Mouse (Mus musculus): ENCODE results near the gene Scrn2. TPM values are rescaled to one million over a fixed set of nuclear protein-coding genes. Genes with fewer than 3 reads are reported as not detected.

Scrn2 gene
- total RNA-seq, 1 experiment, result 16.5 TPM

DNA sequence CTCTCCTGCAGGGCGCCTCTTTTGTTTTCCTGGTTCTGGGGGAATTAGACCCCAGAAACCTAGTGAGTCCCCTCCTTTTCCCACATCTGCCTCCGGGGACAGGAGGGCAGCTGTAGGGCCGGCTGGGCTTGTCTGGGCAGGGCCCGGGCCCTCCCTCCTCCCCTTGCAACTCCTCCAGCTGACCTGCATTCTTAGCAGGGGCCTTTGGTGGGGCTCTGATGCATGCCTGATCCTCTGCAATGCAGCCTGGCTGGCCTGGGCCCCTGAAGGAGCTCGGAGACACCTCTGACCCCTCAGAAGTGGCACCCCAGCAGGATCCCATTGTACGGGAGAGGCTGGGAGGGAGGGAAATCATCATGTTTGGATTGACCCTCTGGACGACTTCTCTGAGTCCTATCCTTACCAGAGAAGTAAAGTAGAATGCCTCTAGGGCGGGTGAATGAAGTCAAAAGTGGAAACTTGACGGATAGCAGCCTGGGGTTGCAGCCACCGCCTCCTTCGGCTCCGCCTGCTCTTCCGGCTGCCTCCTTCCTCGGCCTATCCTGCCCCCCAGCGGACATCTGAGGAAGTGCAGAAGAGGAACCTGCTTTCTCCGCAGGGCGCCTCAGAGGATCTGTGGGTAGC lies 3.9 kb upstream of the Scrn2 start:
- TF ChIP-seq ZNF384 (IDR thresholded peaks at IDR 0.05; ENCODE audit: low read depth, low read length), result no peak
- TF ChIP-seq MAFK (IDR thresholded peaks at IDR 0.05; ENCODE audit: insufficient read depth, low read depth, low read length), result no peak
- peak; percentile 45; the same call in 1 of the 2 replicates for TF ChIP-seq HCFC1 (IDR thresholded peaks at IDR 0.05; ENCODE audit: borderline replicate concordance, insufficient read depth, low read length)
- 0 out of 2 replicates have a peak, but pooled peaks have one; percentile 21 for TF ChIP-seq ZC3H11A (IDR thresholded peaks at IDR 0.05; ENCODE audit: borderline replicate concordance, low read depth, low read length)
- H3K4me1 ChIP-seq (ENCODE audit: control insufficient read depth in 2 of 2, insufficient read depth in 2 of 2, low read length in 2 of 2, poor library complexity in 1 of 2), result peaks cover 5 to 14% of the 10 kb centered on the region in 2 experiments; a peak in 3 of 4 replicates

DNA sequence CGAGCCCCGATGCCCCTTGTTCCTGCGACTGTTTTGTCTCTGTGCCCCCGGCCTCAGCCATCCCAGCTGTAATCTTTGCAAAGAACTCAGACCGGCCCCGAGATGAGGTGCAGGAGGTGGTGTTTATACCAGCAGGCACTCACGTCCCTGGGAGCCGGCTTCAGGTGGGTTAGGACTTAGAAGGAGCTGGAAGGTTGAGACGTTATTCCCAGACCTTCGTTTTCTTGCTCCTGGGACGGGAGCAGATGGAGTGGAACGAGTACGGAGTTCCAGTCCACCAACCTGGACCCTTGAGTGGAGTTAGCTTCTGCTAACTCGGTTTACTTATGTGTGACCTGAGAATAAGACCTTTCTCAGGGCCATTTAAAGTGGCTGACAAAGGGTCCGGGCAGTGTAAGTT lies 688 bp downstream of the Scrn2 start:
- DNase-seq (ENCODE audit: low read depth, low spot score), result no peak

More for the DNA sequence above, 3.9 kb upstream of the Scrn2 start:
- peak overlapping the region; percentile 91 for H3K27ac ChIP-seq (ENCODE audit: insufficient read depth, low read depth, low read length, poor library complexity, severe bottlenecking)
- H3K36me3 ChIP-seq (ENCODE audit: control insufficient read depth, insufficient read depth, low read length, poor library complexity, severe bottlenecking), result peaks cover 3% of the 10 kb centered on the region; the same call in 1 of the 2 replicates
- in situ Hi-C loops (cut with MboI; ENCODE audit: low sequenced_read_pairs in 2 of 2, unreplicated experiment in 2 of 2), result no loop called here
- peak overlapping the region; percentile 40 to 58 for H3K4me3 ChIP-seq (ENCODE audit: insufficient read depth in 1 of 2, low read depth in 1 of 2, low read length in 2 of 2, poor library complexity in 1 of 2, severe bottlenecking in 1 of 2)
- peak overlapping the region; percentile 40 for H3K9ac ChIP-seq (ENCODE audit: insufficient read depth, low read depth, low read length, poor library complexity, severe bottlenecking)
- peak; percentile 94 for DNase-seq (ENCODE audit: low read depth, low spot score)
- no peaks in the 10 kb centered on the region for H3K9me3 ChIP-seq (ENCODE audit: control insufficient read depth, insufficient read depth, low read depth, low read length)

DNA sequence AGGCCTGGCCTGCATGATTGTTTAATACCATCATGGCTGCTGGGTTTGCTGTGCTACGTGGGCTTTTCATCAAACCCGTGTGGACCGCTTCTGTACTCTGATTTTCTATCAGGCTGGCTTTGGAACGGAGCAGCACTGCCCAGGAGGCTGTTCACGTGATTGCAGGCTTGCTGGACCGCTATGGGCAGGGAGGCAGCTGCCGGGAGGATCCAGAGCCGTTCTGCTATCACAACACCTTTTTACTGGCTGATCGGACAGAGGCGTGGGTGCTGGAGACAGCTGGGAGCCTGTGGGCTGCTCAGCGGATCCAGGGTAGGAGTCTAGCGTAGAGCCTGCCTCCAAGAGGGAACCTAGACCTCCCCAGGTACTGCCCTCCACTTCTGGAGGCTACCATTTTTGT lies 2.2 kb downstream of the Scrn2 start:
- Histone ChIP-seq H3K36me3 (ENCODE audit: control insufficient read depth, insufficient read depth, low read length, poor library complexity, severe bottlenecking) (peaks cover 4% of the 10 kb centered on the region; the same call in 1 of the 2 replicates), H3K27ac (ENCODE audit: insufficient read depth, low read depth, low read length, poor library complexity, severe bottlenecking) (no peak overlapping the region), H3K9ac (ENCODE audit: insufficient read depth, low read depth, low read length, poor library complexity, severe bottlenecking) (no peak overlapping the region), H3K4me3 (ENCODE audit: insufficient read depth in 1 of 2, low read depth in 1 of 2, low read length in 2 of 2, poor library complexity in 1 of 2, severe bottlenecking in 1 of 2) (no peak overlapping the region), H3K4me1 (ENCODE audit: control insufficient read depth in 2 of 2, insufficient read depth in 2 of 2, low read length in 2 of 2, poor library complexity in 1 of 2) (0 out of 4 replicates have a peak, but pooled peaks cover 0 to 2% of the 10 kb centered on the region in 2 experiments), H3K9me3 (ENCODE audit: control insufficient read depth, insufficient read depth, low read depth, low read length) (no peaks in the 10 kb centered on the region)
- in situ Hi-C loops (cut with MboI; ENCODE audit: low sequenced_read_pairs in 2 of 2, unreplicated experiment in 2 of 2), result no loop called here
- no peak for DNase-seq (ENCODE audit: low read depth, low spot score)
- TF ChIP-seq HCFC1 (IDR thresholded peaks at IDR 0.05; ENCODE audit: borderline replicate concordance, insufficient read depth, low read length) (no peak), ZC3H11A (IDR thresholded peaks at IDR 0.05; ENCODE audit: borderline replicate concordance, low read depth, low read length) (no peak), ZNF384 (IDR thresholded peaks at IDR 0.05; ENCODE audit: low read depth, low read length) (no peak), MAFK (IDR thresholded peaks at IDR 0.05; ENCODE audit: insufficient read depth, low read depth, low read length) (no peak), CHD2 (IDR thresholded peaks at IDR 0.05; ENCODE audit: low read depth, low read length) (no peak)

More for the DNA sequence above, 688 bp downstream of the Scrn2 start:
- Histone ChIP-seq H3K27ac (ENCODE audit: insufficient read depth, low read depth, low read length, poor library complexity, severe bottlenecking) (no peak overlapping the region), H3K9me3 (ENCODE audit: control insufficient read depth, insufficient read depth, low read depth, low read length) (no peaks in the 10 kb centered on the region), H3K36me3 (ENCODE audit: control insufficient read depth, insufficient read depth, low read length, poor library complexity, severe bottlenecking) (peaks cover 4% of the 10 kb centered on the region; the same call in 1 of the 2 replicates), H3K4me3 (ENCODE audit: insufficient read depth in 1 of 2, low read depth in 1 of 2, low read length in 2 of 2, poor library complexity in 1 of 2, severe bottlenecking in 1 of 2) (peak overlapping the region; percentile 65 to 69), H3K4me1 (ENCODE audit: control insufficient read depth in 2 of 2, insufficient read depth in 2 of 2, low read length in 2 of 2, poor library complexity in 1 of 2) (peaks cover under 1 to 2% of the 10 kb centered on the region in 2 experiments; a peak in 1 of 4 replicates), H3K9ac (ENCODE audit: insufficient read depth, low read depth, low read length, poor library complexity, severe bottlenecking) (peak overlapping the region; percentile 23; the same call in 1 of the 2 replicates)
- TF ChIP-seq ZNF384 (IDR thresholded peaks at IDR 0.05; ENCODE audit: low read depth, low read length) (no peak), HCFC1 (IDR thresholded peaks at IDR 0.05; ENCODE audit: borderline replicate concordance, insufficient read depth, low read length) (no peak), MAFK (IDR thresholded peaks at IDR 0.05; ENCODE audit: insufficient read depth, low read depth, low read length) (no peak), ZC3H11A (IDR thresholded peaks at IDR 0.05; ENCODE audit: borderline replicate concordance, low read depth, low read length) (no peak), CHD2 (IDR thresholded peaks at IDR 0.05; ENCODE audit: low read depth, low read length) (no peak)
- in situ Hi-C loops (cut with MboI; ENCODE audit: low sequenced_read_pairs in 2 of 2, unreplicated experiment in 2 of 2), result no loop called here

DNA sequence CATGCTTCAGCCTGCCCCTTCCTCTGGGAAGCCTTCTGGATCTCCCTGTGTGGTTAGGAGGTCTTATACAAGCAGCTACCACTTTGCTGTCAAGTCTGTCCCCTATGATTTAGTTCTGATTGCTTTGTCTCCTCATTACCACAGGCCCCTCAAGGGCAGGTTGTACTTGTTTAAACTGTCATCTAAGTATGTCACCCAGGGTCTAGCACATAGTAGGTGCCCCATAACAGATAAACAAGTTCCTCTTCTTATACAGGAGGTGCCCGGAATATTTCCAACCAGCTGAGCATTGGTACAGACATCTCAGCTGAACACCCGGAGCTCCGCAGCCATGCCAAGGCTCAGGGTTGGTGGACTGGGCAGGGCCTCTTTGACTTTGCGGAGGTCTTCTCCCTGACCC lies 2.8 kb downstream of the Scrn2 start:
- H3K9ac ChIP-seq (ENCODE audit: insufficient read depth, low read depth, low read length, poor library complexity, severe bottlenecking), result no peak overlapping the region
- no peak for TF ChIP-seq ZNF384 (IDR thresholded peaks at IDR 0.05; ENCODE audit: low read depth, low read length)
- no peak for TF ChIP-seq CHD2 (IDR thresholded peaks at IDR 0.05; ENCODE audit: low read depth, low read length)
- TF ChIP-seq HCFC1 (IDR thresholded peaks at IDR 0.05; ENCODE audit: borderline replicate concordance, insufficient read depth, low read length), result no peak
- no peak for TF ChIP-seq ZC3H11A (IDR thresholded peaks at IDR 0.05; ENCODE audit: borderline replicate concordance, low read depth, low read length)
- TF ChIP-seq MAFK (IDR thresholded peaks at IDR 0.05; ENCODE audit: insufficient read depth, low read depth, low read length), result no peak
- no peaks in the 10 kb centered on the region for H3K9me3 ChIP-seq (ENCODE audit: control insufficient read depth, insufficient read depth, low read depth, low read length)
- no peak for DNase-seq (ENCODE audit: low read depth, low spot score)
- 0 out of 4 replicates have a peak, but pooled peaks cover 0 to 2% of the 10 kb centered on the region in 2 experiments for H3K4me1 ChIP-seq (ENCODE audit: control insufficient read depth in 2 of 2, insufficient read depth in 2 of 2, low read length in 2 of 2, poor library complexity in 1 of 2)
- no peak overlapping the region for H3K27ac ChIP-seq (ENCODE audit: insufficient read depth, low read depth, low read length, poor library complexity, severe bottlenecking)
- in situ Hi-C loops (cut with MboI; ENCODE audit: low sequenced_read_pairs in 2 of 2, unreplicated experiment in 2 of 2), result no loop called here
- peaks cover 4% of the 10 kb centered on the region; the same call in 1 of the 2 replicates for H3K36me3 ChIP-seq (ENCODE audit: control insufficient read depth, insufficient read depth, low read length, poor library complexity, severe bottlenecking)
- H3K4me3 ChIP-seq (ENCODE audit: insufficient read depth in 1 of 2, low read depth in 1 of 2, low read length in 2 of 2, poor library complexity in 1 of 2, severe bottlenecking in 1 of 2), result no peak overlapping the region

Measured in ES-E14 (cell line).